Mouse (Mus musculus): ENCODE measurements around the gene Cltb.

The Cltb gene

GRCm38 (mm10) chr13:54564232-54565200 is 46.6 kb downstream of the Cltb start:
- DNase-seq (ENCODE audit: low spot score), result peak; percentile 23

GRCm38 (mm10) chr13:54562562-54562961 is 48.6 kb downstream of the Cltb start:
- DNase-seq (ENCODE audit: low spot score), result no peak

GRCm38 (mm10) chr13:54560608-54561007 is 50.5 kb downstream of the Cltb start:
- no peak for DNase-seq (ENCODE audit: low spot score)

GRCm38 (mm10) chr13:54559656-54560055 is 51.5 kb downstream of the Cltb start:
- no peak for DNase-seq (ENCODE audit: low spot score)

- DNase-seq (ENCODE audit: low spot score), result no peak
Observed at GRCm38 (mm10) chr13:54557652-54558051, 53.5 kb downstream of the Cltb start.

- DNase-seq (ENCODE audit: low spot score), result no peak
Observed at GRCm38 (mm10) chr13:54556796-54557195, 54.3 kb downstream of the Cltb start.

GRCm38 (mm10) chr13:54556176-54556575 is 55.0 kb downstream of the Cltb start:
- no peak for DNase-seq (ENCODE audit: low spot score)

- DNase-seq (ENCODE audit: low spot score), result no peak
Observed at GRCm38 (mm10) chr13:54548036-54548435, 63.1 kb downstream of the Cltb start.

Data from MN1 (cell line).